Comparison of ENCODE assay signal across 27 mouse cellular contexts in the genomic region with DNA sequence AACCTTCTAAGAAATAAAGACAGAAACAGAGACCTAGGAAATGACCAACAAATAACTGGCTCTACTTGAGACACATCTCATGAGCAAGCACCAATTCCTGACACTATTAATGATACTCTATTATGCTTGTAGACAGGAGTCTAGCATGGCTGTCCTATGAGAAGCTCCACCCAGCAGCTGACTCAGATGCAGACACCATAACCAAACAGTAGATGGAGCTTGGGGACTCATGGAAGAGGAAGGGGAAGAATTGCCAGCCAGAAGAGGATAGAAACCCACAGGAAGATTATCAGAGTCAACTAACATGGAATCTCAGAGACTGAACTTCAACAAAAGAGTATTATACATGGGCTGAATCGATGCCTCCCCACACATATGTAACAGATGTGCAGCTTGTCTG.
DNase-seq lines count a peak whose midpoint lies in the region; ATAC-seq and TF ChIP-seq lines count a peak whose summit lies in the region.
"Had no signal": no experiment of that assay in that cellular context is flagged by ENCODE, and none has a peak within 500 bp of the region (broad histone marks: within the 10 kb centered on the region; RNA-seq: fewer than 3 reads in every experiment).

No protein-coding gene starts in this region.

- TF ChIP-seq EP300 in stomach, postnatal 0 days (optimal IDR thresholded peaks at IDR 0.05): no peak

- H3K9ac ChIP-seq in intestine, postnatal 0 days (ENCODE audit: low read depth, low read length): no peak overlapping the region
- H3K9ac ChIP-seq in intestine, embryonic 16.5 days (ENCODE audit: low read depth, low read length): no peak overlapping the region
- H3K9ac ChIP-seq in midbrain, postnatal 0 days (replicated peaks; ENCODE audit: low read length, poor library complexity, severe bottlenecking): no peak overlapping the region
- H3K9ac ChIP-seq in midbrain, embryonic 14.5 days (replicated peaks; ENCODE audit: low read length): no peak overlapping the region
- no peak overlapping the region for H3K9ac ChIP-seq in stomach, postnatal 0 days (ENCODE audit: low read length)
- H3K9ac ChIP-seq: embryonic facial prominence, embryonic 13.5 days; forebrain, embryonic 13.5 days; hindbrain, embryonic 14.5 days; limb, embryonic 15.5 days; liver, embryonic 14.5 days; lung, embryonic 15.5 days; midbrain, embryonic 12.5 days had no signal

- H3K9me3 ChIP-seq in intestine, postnatal 0 days (ENCODE audit: control insufficient read depth): no peaks in the 10 kb centered on the region
- no peaks in the 10 kb centered on the region for H3K9me3 ChIP-seq in intestine, embryonic 16.5 days (ENCODE audit: control insufficient read depth, low read length)
- H3K9me3 ChIP-seq in midbrain, postnatal 0 days (ENCODE audit: low read length): no peaks in the 10 kb centered on the region
- H3K9me3 ChIP-seq in midbrain, embryonic 14.5 days (ENCODE audit: control insufficient read depth, low read length): no peaks in the 10 kb centered on the region
- no peaks in the 10 kb centered on the region for H3K9me3 ChIP-seq in stomach, postnatal 0 days (ENCODE audit: control insufficient read depth, low read length)
- H3K9me3 ChIP-seq: embryonic facial prominence, embryonic 13.5 days; forebrain, embryonic 13.5 days; limb, embryonic 15.5 days; lung, embryonic 15.5 days; midbrain, embryonic 12.5 days had no signal

- TF ChIP-seq CTCF in intestine, postnatal 0 days (IDR thresholded peaks at IDR 0.05; ENCODE audit: low read depth): peak; percentile 31; the same call in 1 of the 2 replicates
- TF ChIP-seq CTCF in midbrain, postnatal 0 days (IDR thresholded peaks at IDR 0.05): peak; percentile 17; the same call in 1 of the 2 replicates
- peak; percentile 42 for TF ChIP-seq CTCF in stomach, postnatal 0 days (IDR thresholded peaks at IDR 0.05; ENCODE audit: low read depth)

- no peaks in the 10 kb centered on the region for H3K36me3 ChIP-seq in intestine, postnatal 0 days (ENCODE audit: control insufficient read depth, insufficient read depth)
- no peaks in the 10 kb centered on the region for H3K36me3 ChIP-seq in intestine, embryonic 16.5 days (ENCODE audit: control insufficient read depth, insufficient read depth, low read length)
- H3K36me3 ChIP-seq in midbrain, postnatal 0 days (ENCODE audit: insufficient read depth, low read length): no peaks in the 10 kb centered on the region
- H3K36me3 ChIP-seq in midbrain, embryonic 14.5 days (ENCODE audit: control insufficient read depth, insufficient read depth, low read length): no peaks in the 10 kb centered on the region
- no peaks in the 10 kb centered on the region for H3K36me3 ChIP-seq in stomach, postnatal 0 days (ENCODE audit: control insufficient read depth, insufficient read depth, low read length)
- H3K36me3 ChIP-seq: embryonic facial prominence, embryonic 13.5 days; limb, embryonic 15.5 days; lung, embryonic 15.5 days; midbrain, embryonic 12.5 days had no signal

- WGBS in intestine, postnatal 0 days: 64% methylated on average over 1 of the region's 1 CpGs
- 66% methylated on average over 1 of the region's 1 CpGs for WGBS in intestine, embryonic 16.5 days
- 89% methylated on average over 1 of the region's 1 CpGs for whole genome bisulfite sequencing in midbrain, postnatal 0 days
- 82% methylated on average over 1 of the region's 1 CpGs for WGBS in midbrain, embryonic 14.5 days
- WGBS in stomach, postnatal 0 days: 72% methylated on average over 1 of the region's 1 CpGs

- no peaks in the 10 kb centered on the region for H3K27me3 ChIP-seq in intestine, postnatal 0 days (replicated peaks; ENCODE audit: control insufficient read depth, insufficient read depth, low read length)
- no peaks in the 10 kb centered on the region for H3K27me3 ChIP-seq in intestine, embryonic 16.5 days (replicated peaks; ENCODE audit: control insufficient read depth, insufficient read depth, low read length)
- no peaks in the 10 kb centered on the region for H3K27me3 ChIP-seq in midbrain, postnatal 0 days (ENCODE audit: insufficient read depth, low read length)
- no peaks in the 10 kb centered on the region for H3K27me3 ChIP-seq in midbrain, embryonic 14.5 days (ENCODE audit: control insufficient read depth, insufficient read depth, low read length)
- no peaks in the 10 kb centered on the region for H3K27me3 ChIP-seq in stomach, postnatal 0 days (ENCODE audit: control insufficient read depth, insufficient read depth, low read length)
- H3K27me3 ChIP-seq: embryonic facial prominence, embryonic 13.5 days; forebrain, embryonic 13.5 days; limb, embryonic 15.5 days; lung, embryonic 15.5 days; midbrain, embryonic 12.5 days; Patski had no signal

- H3K4me1 ChIP-seq in intestine, postnatal 0 days (replicated peaks; ENCODE audit: control insufficient read depth, insufficient read depth, low read length): no peaks in the 10 kb centered on the region
- no peaks in the 10 kb centered on the region for H3K4me1 ChIP-seq in intestine, embryonic 16.5 days (ENCODE audit: control insufficient read depth, insufficient read depth, low read length)
- H3K4me1 ChIP-seq in midbrain, postnatal 0 days (ENCODE audit: insufficient read depth, low read length): no peaks in the 10 kb centered on the region
- H3K4me1 ChIP-seq in midbrain, embryonic 14.5 days (ENCODE audit: control insufficient read depth, insufficient read depth, low read length): no peaks in the 10 kb centered on the region
- no peaks in the 10 kb centered on the region for H3K4me1 ChIP-seq in stomach, postnatal 0 days (replicated peaks; ENCODE audit: control insufficient read depth, insufficient read depth)
- H3K4me1 ChIP-seq: embryonic facial prominence, embryonic 13.5 days; forebrain, embryonic 13.5 days; limb, embryonic 15.5 days; lung, embryonic 15.5 days; midbrain, embryonic 12.5 days had no signal

- DNase-seq in embryo, embryonic 10.5 days (ENCODE audit: low spot score): peak; percentile 4
- no peak for DNase-seq in embryo, embryonic 9.5 days (ENCODE audit: extremely low spot score)
- no peak for DNase-seq in midbrain, postnatal 0 days (ENCODE audit: low spot score)
- DNase-seq in midbrain, embryonic 14.5 days: no peak
- no peak for DNase-seq in stomach, postnatal 0 days (ENCODE audit: low spot score)
- DNase-seq in layer of hippocampus, adult 8-10 months (ENCODE audit: low spot score in 2 of 2): no peak
- DNase-seq: adrenal gland, postnatal 14 days; cerebellum, adult 11 months; cerebellum, adult 9-11 months; gastrocnemius, postnatal 14 days; heart, postnatal 4 days; kidney, adult 8-10 months; kidney, postnatal 25 days; layer of hippocampus, adult 9-11 months; left cerebral cortex, postnatal 4 days; thymus, postnatal 14 days had no signal

- H3K4me2 ChIP-seq in intestine, postnatal 0 days (replicated peaks; ENCODE audit: low read depth): no peak overlapping the region
- no peak overlapping the region for H3K4me2 ChIP-seq in intestine, embryonic 16.5 days (ENCODE audit: low read depth, low read length)
- no peak overlapping the region for H3K4me2 ChIP-seq in midbrain, postnatal 0 days (ENCODE audit: low read depth, low read length, poor library complexity, severe bottlenecking)
- H3K4me2 ChIP-seq in midbrain, embryonic 14.5 days (ENCODE audit: low read length): no peak overlapping the region
- no peak overlapping the region for H3K4me2 ChIP-seq in stomach, postnatal 0 days (replicated peaks; ENCODE audit: low read depth)
- H3K4me2 ChIP-seq: embryonic facial prominence, embryonic 13.5 days; forebrain, embryonic 13.5 days; hindbrain, embryonic 14.5 days; limb, embryonic 15.5 days; lung, embryonic 15.5 days; midbrain, embryonic 12.5 days had no signal

- ATAC-seq in intestine, postnatal 0 days: no peak
- no peak for ATAC-seq in intestine, embryonic 16.5 days
- ATAC-seq in midbrain, postnatal 0 days (ENCODE audit: low FRiP score): no peak
- no peak for ATAC-seq in midbrain, embryonic 14.5 days (ENCODE audit: low FRiP score, low TSS enrichment)
- ATAC-seq in stomach, postnatal 0 days (ENCODE audit: low FRiP score, low TSS enrichment): no peak
- ATAC-seq: forebrain, embryonic 13.5 days; inflammation-experienced regulatory T-cells, adult 6 months; Patski had no signal

- H3K27ac ChIP-seq in intestine, postnatal 0 days (ENCODE audit: low read depth, low read length): no peak overlapping the region
- H3K27ac ChIP-seq in intestine, embryonic 16.5 days (ENCODE audit: low read length): no peak overlapping the region
- H3K27ac ChIP-seq in midbrain, postnatal 0 days (ENCODE audit: low read depth, low read length): no peak overlapping the region
- no peak overlapping the region for H3K27ac ChIP-seq in midbrain, embryonic 14.5 days (replicated peaks; ENCODE audit: low read depth, low read length)
- no peak overlapping the region for H3K27ac ChIP-seq in stomach, postnatal 0 days (replicated peaks)
- H3K27ac ChIP-seq: embryonic facial prominence, embryonic 13.5 days; forebrain, embryonic 13.5 days; hindbrain, embryonic 14.5 days; limb, embryonic 15.5 days; liver, embryonic 14.5 days; lung, embryonic 15.5 days; midbrain, embryonic 12.5 days had no signal

- H3K4me3 ChIP-seq in intestine, postnatal 0 days (ENCODE audit: low read depth, low read length): no peak overlapping the region
- H3K4me3 ChIP-seq in intestine, embryonic 16.5 days (ENCODE audit: low read length): no peak overlapping the region
- no peak overlapping the region for H3K4me3 ChIP-seq in midbrain, postnatal 0 days (ENCODE audit: low read depth, low read length)
- H3K4me3 ChIP-seq in midbrain, embryonic 14.5 days (replicated peaks; ENCODE audit: low read depth, low read length): no peak overlapping the region
- H3K4me3 ChIP-seq in stomach, postnatal 0 days (ENCODE audit: low read depth, low read length): no peak overlapping the region
- H3K4me3 ChIP-seq: embryonic facial prominence, embryonic 13.5 days; forebrain, embryonic 13.5 days; limb, embryonic 15.5 days; lung, embryonic 15.5 days; midbrain, embryonic 12.5 days had no signal
